Mouse (Mus musculus): ENCODE data around the gene Pink1.

Gene Pink1

DNA sequence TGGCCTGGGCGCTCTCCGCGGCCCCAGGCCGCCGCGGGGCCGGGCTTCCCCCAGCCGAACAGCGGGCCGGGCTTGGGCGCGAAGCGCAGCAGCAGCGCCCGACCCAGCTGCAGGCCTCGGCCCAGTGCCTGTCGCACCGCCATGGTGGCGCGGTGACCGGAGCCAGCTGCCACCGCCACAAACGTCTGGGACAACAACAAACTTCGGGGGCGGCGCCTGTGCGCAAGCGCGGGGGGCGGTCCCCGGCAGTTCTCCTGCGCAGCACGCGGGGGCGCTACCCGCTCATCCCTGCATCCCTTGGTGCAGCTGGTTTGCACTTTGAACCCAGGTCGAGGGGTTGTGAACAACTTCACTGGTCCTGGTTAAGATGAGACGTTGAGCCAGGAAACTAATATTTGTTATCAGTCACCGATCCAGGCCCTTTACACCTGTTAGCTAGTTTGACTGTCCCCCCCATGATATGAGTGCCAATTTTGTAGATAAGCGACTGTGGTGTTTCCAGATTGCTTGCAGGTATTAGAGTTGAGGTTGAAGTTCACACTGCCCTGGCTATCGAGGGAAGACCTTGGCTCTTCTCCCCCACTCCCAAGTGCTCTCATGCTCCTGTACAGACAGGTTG is at the start of gene Pink1:
Gene Pink1 (minus strand): TSS at position 231 of the 619 bp plus-strand sequence.
- DNase-seq (ENCODE audit: low read depth, low spot score), result peak; percentile 92

DNA sequence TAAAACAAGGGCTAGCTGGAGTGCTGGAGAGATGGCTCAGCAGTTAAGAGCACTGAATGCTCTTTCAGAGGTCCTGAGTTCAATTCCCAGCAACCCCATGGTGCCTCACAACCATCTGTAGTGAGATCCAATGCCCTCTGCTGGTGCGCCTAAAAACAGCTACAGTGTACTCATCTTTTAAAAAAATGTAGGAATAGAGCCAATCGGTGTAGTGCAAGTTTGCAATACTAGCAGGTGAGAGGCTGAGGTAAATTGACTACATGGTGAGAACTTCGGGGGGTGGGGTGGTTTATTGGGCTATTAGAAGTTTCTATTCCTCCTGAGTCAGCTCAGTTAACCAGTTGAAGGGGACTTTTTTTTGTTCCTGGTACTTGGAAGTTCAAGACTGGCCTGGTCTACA is 49.0 kb upstream of the Pink1 start:
- no peak for DNase-seq (ENCODE audit: low read depth, low spot score)

DNA sequence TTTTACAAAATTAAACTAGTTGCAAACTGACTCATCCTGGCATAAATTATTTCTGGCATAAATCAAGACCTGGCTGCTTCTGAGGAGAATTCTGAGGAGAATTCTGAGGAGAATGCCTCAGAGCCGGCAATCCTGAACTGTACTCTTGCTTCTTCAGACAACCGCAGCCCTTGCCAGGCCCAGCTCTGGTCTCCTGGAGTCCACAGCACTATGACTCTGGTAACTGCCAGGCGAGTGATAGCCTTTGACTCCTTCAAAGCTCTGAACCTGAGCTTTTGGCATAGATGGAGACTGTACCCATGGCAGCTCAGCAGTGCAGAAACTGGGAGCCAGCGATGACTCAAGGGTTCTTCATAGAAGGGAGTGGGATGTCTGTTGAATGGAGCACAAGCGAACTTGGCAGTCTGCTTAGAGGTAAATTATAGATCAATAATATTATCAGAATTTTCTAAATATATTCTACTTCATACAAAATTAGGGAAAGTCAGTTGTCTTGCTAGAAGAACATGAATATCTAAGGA is 44.9 kb upstream of the Pink1 start:
- peak; percentile 57 for DNase-seq (ENCODE audit: low read depth, low spot score)

DNA sequence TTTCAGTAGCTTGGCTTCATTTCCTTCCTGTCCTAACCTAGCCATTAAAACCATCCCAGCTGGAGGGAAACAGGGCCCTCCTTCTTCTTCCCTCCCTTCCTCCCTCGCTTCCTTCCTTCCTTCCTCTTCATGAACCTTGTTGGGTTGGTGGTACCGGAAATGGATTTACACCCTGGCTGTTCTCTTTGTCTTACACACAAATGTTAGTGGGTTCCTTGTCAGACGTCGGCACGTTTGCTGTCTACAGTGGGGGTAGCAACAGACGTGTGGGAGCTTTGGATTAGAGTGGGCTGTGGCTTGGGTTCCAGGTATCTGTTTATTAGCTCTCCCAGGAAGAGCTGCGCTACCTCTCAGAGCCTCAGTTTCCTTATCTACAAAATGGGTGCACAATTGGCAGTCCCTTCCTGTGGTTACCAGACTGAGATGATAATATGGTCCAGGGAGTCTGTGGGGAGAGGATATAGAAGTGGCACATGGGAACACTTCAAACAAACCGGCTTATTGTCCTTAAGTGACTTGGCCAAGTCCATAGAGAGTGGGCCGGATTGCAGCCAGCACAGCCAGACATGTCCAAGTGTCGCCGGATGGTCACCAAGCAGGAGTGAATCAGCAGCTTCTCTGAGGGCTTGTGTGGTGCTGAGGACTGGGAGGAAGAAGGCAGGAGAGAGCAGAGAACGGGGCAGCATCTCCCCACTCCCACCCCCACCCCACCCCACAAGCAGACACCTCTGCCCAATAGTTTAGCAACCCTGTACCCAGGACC is 42.6 kb upstream of the Pink1 start:
- DNase-seq (ENCODE audit: low read depth, low spot score), result no peak

DNA sequence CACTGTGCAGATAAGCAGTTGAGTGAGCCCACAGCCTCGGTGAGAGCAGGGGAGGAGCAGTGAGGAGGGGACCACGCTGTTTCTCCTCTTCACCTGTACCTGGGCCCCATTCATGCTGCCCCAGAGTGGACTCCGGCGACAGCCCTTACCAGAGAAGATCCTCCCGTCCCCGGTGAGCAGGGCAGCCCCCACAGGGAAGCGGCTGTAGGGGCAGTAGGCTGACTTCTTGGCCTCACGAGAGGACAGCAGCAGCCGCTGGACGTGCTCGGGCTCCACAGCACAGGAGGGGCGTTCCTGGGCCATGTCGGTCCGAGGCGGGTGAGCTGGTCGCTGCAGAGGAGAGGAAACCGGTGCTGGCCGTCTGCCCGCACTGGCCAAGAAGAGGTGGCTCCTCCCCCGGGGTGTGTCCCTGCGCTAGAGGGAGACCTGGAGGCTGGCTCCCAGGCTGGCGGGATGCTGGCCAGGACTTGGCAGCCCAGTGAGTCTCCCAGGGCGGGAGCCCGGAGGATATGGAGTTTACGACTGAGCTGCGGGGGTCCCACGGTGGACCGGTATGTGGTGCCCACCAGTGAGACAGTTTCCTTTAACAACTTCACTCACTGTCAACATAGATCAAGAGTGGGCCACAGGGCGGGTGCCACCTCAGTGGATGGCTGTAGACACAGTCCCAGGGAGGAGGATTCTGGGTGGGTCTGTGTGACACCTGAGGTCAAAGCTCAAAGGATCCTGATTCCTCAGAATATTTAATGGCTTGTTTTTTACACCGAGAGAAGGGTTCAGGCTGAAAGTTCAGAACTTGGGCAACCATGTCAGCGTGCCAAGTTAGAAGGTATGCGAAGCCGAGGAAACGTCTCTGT is 41.8 kb upstream of the Pink1 start, which contains the start of gene Cda:
Gene Cda (minus strand): TSS at position 352 of the 857 bp plus-strand sequence.
- DNase-seq (ENCODE audit: low read depth, low spot score), result peak; percentile 79

DNA sequence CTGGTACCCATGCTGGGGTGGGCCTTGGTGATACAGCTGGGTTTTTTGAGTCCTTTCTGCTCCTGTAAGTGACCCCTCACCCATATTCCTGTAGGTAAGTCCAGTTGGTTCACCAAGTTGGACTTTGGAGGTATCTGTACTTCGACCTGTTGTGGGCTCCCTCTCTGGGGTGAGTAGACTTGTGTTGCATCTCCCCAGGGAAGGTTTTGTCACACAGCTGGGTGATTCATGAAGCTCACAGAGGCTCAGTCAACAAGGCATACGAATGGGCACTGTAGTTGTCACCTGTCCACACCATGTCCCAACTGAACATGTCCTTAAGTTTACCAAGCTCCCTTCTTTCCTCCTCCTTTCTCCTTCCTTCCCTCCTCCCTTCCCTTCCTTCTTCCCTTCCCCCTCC is 40.5 kb upstream of the Pink1 start:
- DNase-seq (ENCODE audit: low read depth, low spot score), result no peak

DNA sequence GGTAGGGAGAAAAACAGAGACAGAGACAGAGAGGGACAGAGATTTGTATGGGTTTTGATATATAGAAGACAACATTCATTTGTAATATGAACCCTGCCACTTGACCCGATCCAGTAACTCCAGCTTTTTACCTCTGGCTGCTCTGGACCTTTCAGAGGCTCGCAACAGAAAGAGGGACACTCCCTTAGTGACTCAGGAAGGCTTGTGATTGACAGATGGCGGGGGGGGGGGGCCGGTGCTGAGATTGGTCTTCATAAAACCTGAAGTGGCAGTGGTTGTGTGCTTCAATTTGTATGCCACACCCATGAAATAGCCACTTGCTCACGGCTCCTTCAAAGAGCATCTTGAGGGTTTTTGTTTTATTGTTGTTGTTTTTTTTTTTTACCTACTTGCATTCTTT is 37.4 kb upstream of the Pink1 start:
- DNase-seq (ENCODE audit: low read depth, low spot score), result no peak

DNA sequence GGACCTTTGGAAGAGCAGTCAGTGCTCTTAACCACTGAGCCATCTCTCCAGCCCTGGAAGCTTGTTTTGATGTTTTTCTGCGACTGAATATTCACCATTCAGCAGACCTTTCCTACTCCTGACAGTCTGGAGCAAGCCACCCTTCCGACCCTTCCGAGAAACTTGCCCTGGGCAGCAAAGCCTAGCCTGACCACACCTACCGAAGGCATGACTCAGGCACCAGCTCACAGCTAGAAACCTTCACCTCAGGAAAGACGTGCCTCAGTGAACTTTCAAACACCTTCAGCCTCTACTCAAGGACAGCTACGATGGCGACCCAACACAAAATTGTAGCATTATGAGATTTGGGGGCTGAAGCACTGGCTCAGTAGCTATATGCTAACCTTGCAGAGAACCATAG is 36.8 kb upstream of the Pink1 start:
- no peak for DNase-seq (ENCODE audit: low read depth, low spot score)

DNA sequence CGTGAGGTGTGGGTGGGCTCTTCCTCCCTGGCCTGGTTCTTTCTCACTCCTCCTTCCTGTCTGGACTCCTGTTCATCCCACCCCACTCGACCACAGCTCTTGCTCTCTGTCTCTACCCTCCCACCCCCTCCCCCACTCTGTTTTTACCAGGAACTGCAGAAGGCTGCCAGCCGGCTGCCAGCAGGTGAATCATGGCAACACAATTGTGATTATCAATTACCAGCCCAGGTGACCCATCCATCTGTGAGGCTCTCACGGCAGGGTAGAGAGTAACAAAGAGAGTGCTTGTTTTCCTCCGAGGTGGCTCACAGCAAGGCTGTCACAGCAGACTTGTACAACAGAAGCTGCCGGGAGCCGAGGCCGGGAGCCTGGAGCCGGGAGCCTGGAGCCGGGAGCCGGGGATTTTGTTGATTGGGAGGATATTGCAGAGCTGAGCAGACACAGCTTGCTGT is 35.3 kb upstream of the Pink1 start:
- peak; percentile 80 for DNase-seq (ENCODE audit: low read depth, low spot score)

DNA sequence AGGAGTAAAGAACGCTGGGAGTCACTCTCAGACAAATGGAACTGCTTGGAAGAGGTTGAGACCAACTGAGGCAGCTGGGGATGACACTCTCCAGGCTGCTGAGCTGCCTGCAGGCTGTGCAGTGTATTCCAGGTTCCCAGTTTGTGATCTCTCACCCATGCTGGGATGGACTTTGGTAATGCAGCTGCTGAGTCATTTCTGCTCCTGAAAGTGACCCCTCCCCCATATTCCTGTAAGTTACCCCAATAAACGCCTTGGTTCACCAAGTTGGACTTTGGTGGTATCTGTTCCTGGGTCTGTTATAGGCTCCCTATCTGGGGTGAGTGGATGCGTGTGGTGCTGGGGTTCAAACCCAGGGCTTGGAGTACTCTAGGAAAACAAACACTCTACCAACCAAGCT is 32.1 kb upstream of the Pink1 start:
- no peak for DNase-seq (ENCODE audit: low read depth, low spot score)

DNA sequence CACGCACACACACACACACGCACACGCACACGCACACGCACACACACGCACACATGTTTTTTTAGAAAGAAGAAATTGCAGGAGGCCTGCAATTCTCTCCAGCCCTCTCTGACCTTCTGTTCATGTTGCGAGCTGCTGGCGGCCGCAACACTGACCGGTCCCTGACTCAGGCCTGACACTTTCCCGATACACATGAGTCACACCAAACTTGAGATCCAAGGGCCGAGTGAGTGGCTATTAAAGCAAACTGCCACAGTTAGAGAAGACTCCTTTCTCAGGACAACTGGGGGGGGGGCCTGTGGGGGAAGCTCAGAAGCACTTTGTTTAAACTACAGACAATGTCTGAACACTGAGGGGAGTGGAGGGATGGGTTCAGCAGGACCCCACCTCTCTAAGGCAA is 30.4 kb upstream of the Pink1 start:
- no peak for DNase-seq (ENCODE audit: low read depth, low spot score)

DNA sequence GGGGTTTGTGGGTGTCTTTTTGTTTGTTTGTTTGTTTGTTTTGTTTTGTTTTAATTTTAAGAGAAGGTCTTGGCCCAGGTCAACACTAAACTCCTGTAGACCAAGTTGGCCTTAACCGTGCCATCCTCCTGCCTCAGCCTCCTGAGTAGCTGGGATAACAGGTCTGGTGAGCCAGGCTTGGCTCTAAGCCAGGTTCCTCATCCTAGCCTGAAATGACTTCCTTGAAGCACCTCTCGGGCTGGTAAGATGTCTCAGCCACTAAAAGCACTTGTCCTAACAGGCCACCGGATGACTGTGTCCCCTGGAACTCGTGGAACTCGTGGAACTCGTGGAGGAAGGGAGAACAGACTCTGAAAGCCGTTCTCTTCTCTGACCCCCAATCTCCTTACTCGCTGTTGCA is 30.0 kb upstream of the Pink1 start:
- DNase-seq (ENCODE audit: low read depth, low spot score), result no peak

DNA sequence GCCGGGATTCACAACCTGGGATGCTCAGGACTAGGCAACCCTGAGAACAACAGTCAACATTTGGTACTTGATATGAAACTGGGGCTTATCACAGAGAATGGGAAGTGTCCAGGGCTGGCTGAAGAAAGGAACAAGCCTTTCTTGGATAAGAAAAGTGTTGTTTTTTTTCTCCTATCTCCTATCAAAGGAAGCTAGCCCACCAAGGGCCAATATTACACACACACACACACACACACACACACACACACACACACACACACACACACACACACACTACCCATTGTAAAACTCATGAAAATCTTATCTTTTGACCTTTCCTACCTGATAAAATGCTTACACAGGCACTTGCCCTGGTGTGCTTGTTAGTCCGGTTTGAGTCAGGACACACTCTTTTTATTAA is 29.4 kb upstream of the Pink1 start:
- no peak for DNase-seq (ENCODE audit: low read depth, low spot score)

DNA sequence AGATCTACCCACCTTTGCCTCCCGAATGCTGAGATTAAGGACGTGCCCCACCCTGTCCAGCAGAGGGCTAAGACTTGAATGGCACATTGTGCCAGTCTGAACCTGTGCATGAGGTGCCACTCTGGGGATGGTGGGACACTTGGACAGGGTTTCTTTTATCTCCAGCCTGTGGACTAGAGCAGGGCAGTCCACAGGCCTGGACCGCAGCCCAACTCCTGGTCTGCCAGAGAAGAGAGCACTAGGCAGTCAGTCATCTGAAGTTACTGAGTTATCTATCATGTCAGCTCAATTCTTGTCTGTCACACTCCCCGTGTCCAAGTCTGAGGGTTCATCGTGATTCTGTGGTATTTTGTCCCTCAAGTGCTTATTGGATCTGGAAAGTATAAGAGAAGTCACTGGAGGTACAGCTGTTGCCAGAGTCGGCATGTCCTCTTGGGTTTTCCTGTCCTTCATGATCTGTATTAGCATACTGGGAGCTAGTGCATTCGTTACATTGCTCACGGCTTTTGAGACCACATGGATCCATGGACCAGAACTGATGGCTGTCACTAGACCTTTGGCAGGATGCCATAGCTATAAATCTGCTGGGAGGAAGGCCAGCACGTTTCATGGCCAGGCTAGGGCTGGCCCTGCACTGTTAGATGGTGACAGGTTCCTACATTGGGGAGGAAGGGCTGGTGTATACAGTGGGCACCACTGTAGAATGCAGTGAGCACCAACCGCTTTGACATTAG is 27.5 kb upstream of the Pink1 start:
- no peak for DNase-seq (ENCODE audit: low read depth, low spot score)

DNA sequence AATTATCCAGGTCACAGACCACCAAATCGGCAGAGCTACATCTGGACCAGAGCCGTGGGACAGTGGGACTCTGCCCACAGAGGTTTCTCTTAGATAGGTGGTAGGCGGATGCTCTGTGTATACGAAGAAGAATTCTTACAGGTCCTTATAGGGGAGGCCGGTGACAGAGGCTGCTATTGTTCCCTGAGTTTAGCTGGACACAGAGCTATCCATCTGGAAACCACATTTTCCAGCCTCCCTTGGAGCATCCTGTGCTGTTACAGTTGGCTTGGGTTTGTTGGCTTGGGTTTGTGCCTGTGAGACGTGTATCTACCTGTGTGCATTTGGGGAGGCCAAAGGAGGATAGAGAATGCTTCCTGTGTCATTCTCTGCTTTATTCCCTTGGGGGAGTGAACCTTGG is 26.6 kb upstream of the Pink1 start:
- no peak for DNase-seq (ENCODE audit: low read depth, low spot score)

DNA sequence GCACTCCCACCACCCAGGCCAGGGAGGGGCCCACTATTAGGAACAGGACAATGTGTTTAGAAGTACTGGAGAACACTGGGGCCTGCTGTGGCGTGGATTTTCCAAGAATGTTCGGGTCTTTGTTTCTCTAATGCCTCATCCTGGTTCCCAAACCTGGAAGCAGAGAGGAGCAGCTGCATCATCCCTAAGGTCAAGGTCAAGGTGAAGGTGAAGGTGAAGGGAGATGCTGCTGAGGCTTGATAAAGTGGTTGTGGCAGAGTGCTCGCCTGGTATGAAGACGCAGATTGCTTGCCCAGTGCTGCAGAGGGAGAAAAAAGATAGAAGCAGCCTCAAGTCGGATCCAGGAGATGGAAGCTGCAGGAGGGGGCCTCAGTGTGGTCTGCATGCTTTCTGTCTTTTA is 25.7 kb upstream of the Pink1 start:
- DNase-seq (ENCODE audit: low read depth, low spot score), result no peak

DNA sequence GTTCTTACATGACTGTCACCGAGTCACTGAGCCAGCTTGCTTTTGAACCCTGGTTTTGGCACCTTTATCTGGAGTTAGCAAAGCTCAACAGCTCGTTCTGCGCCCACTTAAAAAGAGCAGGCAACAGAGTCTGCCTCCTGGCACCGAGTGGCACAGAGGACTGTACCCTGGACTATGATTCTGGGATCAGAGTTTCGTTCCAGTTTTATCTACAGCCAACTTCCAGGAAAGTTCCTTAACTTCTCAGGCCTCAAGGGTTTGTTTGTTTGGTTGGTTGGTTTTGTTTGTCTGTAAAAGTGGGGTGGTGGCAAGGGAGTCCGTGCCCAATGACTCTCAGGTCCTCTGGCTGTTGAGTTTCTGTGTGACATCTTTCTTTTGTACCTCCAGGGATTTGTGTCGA is 22.6 kb upstream of the Pink1 start:
- DNase-seq (ENCODE audit: low read depth, low spot score), result no peak

DNA sequence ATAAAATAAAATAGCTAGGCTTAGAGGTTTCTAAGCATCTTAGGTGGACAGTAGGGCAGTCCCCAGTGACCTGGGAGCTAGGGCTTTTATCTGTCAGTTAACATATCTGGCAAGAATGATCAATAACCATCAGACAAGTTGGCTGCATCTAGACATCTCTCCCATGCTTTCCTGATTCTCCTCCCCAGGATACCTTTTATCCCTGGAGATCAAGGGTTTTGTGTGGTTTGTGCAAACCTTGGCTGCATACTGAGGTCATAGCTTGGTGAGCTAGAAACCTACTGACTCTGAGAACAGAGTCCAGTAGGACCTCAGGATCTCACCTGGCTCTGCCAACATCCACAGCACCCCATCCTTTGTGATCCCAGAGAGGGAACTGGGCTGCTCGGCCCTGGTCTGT is 21.2 kb upstream of the Pink1 start:
- DNase-seq (ENCODE audit: low read depth, low spot score), result no peak

DNA sequence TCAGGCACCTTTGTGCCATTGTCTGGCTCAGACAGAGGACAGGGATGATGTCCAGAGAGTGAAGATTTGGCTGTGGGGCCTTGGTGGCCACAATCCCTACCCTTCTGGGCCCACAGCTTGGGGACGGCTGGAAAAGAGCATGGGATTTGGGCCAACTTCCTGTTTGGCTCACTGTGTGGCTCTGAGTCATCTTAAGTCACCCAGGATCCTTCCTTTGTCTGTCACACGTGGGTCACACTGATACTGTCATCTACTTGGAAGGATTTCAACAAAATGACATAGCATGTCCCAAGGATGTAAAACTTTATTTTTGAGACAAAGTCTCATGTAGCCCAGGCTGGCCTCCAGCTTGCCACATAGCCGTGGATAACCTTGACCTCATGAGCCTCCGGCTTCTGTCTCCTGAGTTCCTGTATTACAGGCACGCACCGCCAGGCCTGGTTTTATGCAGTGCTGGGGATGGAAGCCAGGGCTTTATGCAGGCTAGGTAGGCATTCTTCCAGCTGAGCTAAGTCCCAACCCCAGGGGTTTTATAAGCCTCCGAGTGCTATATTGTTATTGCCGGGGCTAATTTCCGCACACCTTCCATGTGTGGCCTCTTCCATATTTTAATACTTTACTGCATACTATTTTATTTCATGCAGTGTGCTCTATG is 18.9 kb upstream of the Pink1 start:
- DNase-seq (ENCODE audit: low read depth, low spot score), result peak; percentile 70

DNA sequence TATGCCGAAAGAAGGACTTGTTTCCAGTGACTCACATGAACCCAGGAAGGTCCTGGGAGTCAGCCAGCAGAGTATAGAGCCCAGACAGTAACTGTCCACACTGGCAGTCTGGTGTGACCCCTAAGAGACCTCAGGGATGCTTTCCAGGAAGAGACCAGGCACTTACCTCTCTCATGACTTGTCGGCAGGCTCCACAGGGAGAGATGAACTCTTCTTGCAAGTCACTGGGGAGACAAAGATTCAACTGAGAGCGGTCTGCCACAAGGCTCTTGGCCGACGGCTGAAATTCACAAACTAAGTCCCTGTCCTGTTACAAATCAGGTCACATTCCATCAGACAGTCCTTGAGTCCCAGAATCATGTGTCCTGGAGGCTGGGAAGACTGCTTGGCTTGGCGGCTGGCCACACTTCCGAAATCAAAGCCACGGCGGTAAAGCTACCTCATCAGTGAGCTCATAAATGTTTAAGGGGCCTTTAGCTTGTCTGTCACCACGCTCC is 17.3 kb upstream of the Pink1 start:
- peak; percentile 66 for DNase-seq (ENCODE audit: low read depth, low spot score)

DNA sequence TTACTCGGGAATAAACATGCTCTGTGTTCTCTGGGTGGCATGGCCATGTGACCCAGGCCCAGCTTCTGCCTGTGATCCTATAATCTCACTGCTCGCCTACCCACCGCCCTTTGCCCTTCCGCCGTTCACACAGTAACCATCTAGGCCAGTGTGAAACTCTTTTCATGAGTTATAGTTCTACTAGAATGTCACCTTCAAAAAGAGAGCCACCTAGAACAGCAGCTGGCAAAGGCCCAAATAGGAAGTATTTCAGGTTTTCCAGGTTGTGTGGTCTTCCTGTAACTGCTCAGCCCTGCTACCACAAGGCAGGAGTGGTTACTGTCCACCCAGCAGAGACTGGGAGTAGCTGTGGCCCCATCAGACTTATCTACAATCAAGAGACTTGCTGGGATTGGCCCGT is 16.7 kb upstream of the Pink1 start:
- no peak for DNase-seq (ENCODE audit: low read depth, low spot score)
